Mouse (Mus musculus): Measurements from ENCODE around the gene Myod1.

The Myod1 gene

GRCm38 (mm10) chr7:46393116-46393515 is 16.8 kb downstream of the Myod1 start:
- peak; percentile 42 for DNase-seq (ENCODE audit: low spot score)

- no peak for DNase-seq (ENCODE audit: low spot score)
These were observed 17.6 kb downstream of the Myod1 start for GRCm38 (mm10) chr7:46393718-46394511.

GRCm38 (mm10) chr7:46394933-46395332 is 18.7 kb downstream of the Myod1 start:
- no peak for DNase-seq (ENCODE audit: low spot score)

GRCm38 (mm10) chr7:46395571-46395970 is 19.3 kb downstream of the Myod1 start:
- no peak for DNase-seq (ENCODE audit: low spot score)

- DNase-seq (ENCODE audit: low spot score), result peak; percentile 74
These were observed 20.1 kb downstream of the Myod1 start, which contains the start of gene Kcnc1 for GRCm38 (mm10) chr7:46396231-46396927. Kcnc1 (plus strand) TSS chr7:46396497.

GRCm38 (mm10) chr7:46396928-46397731 is 20.9 kb downstream of the Myod1 start:
- no peak for DNase-seq (ENCODE audit: low spot score)

- DNase-seq (ENCODE audit: low spot score), result no peak
These were observed 21.6 kb downstream of the Myod1 start for GRCm38 (mm10) chr7:46397732-46398333.

- no peak for DNase-seq (ENCODE audit: low spot score)
These were observed 22.3 kb downstream of the Myod1 start for GRCm38 (mm10) chr7:46398612-46399011.

- no peak for DNase-seq (ENCODE audit: low spot score)
These were observed 23.4 kb downstream of the Myod1 start for GRCm38 (mm10) chr7:46399676-46400075.

- no peak for DNase-seq (ENCODE audit: low spot score)
These were observed 24.1 kb downstream of the Myod1 start for GRCm38 (mm10) chr7:46400346-46400745.

- DNase-seq (ENCODE audit: low spot score), result no peak
These were observed 25.3 kb downstream of the Myod1 start for GRCm38 (mm10) chr7:46401371-46402180.

GRCm38 (mm10) chr7:46403616-46404485 is 27.6 kb downstream of the Myod1 start:
- no peak for DNase-seq (ENCODE audit: low spot score)

GRCm38 (mm10) chr7:46404756-46405155 is 28.5 kb downstream of the Myod1 start:
- no peak for DNase-seq (ENCODE audit: low spot score)

- DNase-seq (ENCODE audit: low spot score), result no peak
These were observed 32.3 kb downstream of the Myod1 start for GRCm38 (mm10) chr7:46408606-46409005.

- DNase-seq (ENCODE audit: low spot score), result no peak
These were observed 33.0 kb downstream of the Myod1 start for GRCm38 (mm10) chr7:46409204-46409789.

- DNase-seq (ENCODE audit: low spot score), result no peak
These were observed 34.5 kb downstream of the Myod1 start for GRCm38 (mm10) chr7:46410727-46411126.

- no peak for DNase-seq (ENCODE audit: low spot score)
These were observed 36.5 kb downstream of the Myod1 start for GRCm38 (mm10) chr7:46412823-46413222.

- DNase-seq (ENCODE audit: low spot score), result no peak
These were observed 37.9 kb downstream of the Myod1 start for GRCm38 (mm10) chr7:46413959-46414725.

GRCm38 (mm10) chr7:46415818-46416425 is 39.6 kb downstream of the Myod1 start:
- DNase-seq (ENCODE audit: low spot score), result no peak
